Mouse (Mus musculus) kidney, embryonic 14.5 days (tissue): Measurements from ENCODE around the gene Cope. TPM values are rescaled to one million over a fixed set of nuclear protein-coding genes. Genes with fewer than 3 reads are reported as not detected.
A peak's percentile ranks its signal among the peaks of the same experiment; 100 is the strongest.

ENCODE experiments used
- ATAC-seq: fragments of 200-750 bp; cut with Nextera tagmentation; 2 replicates; pipeline ENCODE4 v1.8.0; 2017; ENCODE audit warnings: moderate number of reproducible peaks, mild to moderate bottlenecking, moderate TSS enrichment, moderate library complexity; ENCODE audit not compliant: low FRiP score, low TSS enrichment
- H3K27ac ChIP-seq: fragments of 300-500 bp; sonication (generic); 2 replicates; pipeline ENCODE4 v1.5.1; 2014; ENCODE audit warnings: low read depth, mild to moderate bottlenecking, low read length, moderate library complexity, mixed read lengths
- H3K27me3 ChIP-seq: fragments of 300-500 bp; sonication (generic); 2 replicates; pipeline ENCODE4 v1.6.1; 2014; ENCODE audit warnings: mild to moderate bottlenecking, low read length; ENCODE audit not compliant: control insufficient read depth, insufficient read depth
- H3K36me3 ChIP-seq: fragments of 300-500 bp; sonication (generic); 2 replicates; pipeline ENCODE4 v1.6.1; 2014; ENCODE audit warnings: low read length, mixed read lengths; ENCODE audit not compliant: control insufficient read depth, insufficient read depth
- H3K4me1 ChIP-seq: fragments of 300-500 bp; sonication (generic); 2 replicates; pipeline ENCODE4 v1.6.1; 2014; ENCODE audit warnings: low read length, mixed read lengths; ENCODE audit not compliant: control insufficient read depth, insufficient read depth
- H3K4me2 ChIP-seq: fragments of 300-500 bp; sonication (generic); replicated peaks from 2 replicates; pipeline ENCODE4 v1.6.1; 2014; ENCODE audit warnings: low read depth, mild to moderate bottlenecking, low read length
- H3K4me3 ChIP-seq: fragments of 300-500 bp; sonication (generic); 2 replicates; pipeline ENCODE4 v1.5.1; 2014; ENCODE audit warnings: mild to moderate bottlenecking, low read length
- H3K9ac ChIP-seq: fragments of 300-500 bp; sonication (generic); 2 replicates; pipeline ENCODE4 v1.6.1; 2014; ENCODE audit warnings: low read depth, mild to moderate bottlenecking, low read length, moderate library complexity
- H3K9me3 ChIP-seq: fragments of 300-500 bp; sonication (generic); 2 replicates; pipeline ENCODE4 v1.6.1; 2016; ENCODE audit warnings: low read length; ENCODE audit not compliant: control insufficient read depth
- WGBS: fragments of 180-500 bp; shearing (Covaris S2); extraction: QIAGEN DNeasy Blood & Tissue Kit; methylation state at CpG from one replicate; pipeline ENCODE4 v1.1.7; 2014; 5-methylcytosine and 5-hydroxymethylcytosine counted together
- polyA plus RNA-seq: library from polyadenylated mRNA; unstranded; fragments of >200 nt; fragmentation: Nextera tagmentation; extraction: Ambion mirVana; gene quantifications from 2 replicates; pipeline ENCODE4 v1.2.1, GENCODE M21; 2014

Gene Cope
- polyA plus RNA-seq, 1 experiment from 2014 or later = 322 TPM

DNA sequence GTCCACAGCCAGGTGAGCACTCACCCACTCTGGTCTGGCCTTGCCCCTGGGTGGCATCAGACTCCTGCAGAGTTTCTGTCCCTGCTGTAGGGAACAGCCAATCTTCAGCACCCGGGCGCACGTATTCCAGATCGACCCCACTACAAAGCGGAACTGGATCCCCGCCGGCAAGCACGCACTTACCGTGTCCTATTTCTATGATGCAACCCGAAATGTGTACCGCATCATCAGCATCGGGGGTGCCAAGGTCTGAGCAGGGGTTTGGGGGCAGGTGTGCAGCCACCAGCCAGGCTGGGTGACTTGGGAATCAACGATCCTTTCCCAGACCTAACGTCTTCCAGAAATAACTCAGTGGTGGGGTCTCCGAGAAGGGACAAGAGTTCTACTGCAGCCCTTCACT, 17.0 kb upstream of the Cope start:
- no peak for ATAC-seq
- Histone ChIP-seq H3K4me2 (no peak overlapping the region), H3K4me1 (peaks cover 17% of the 10 kb centered on the region), H3K27me3 (no peaks in the 10 kb centered on the region), H3K27ac (no peak overlapping the region), H3K9me3 (no peaks in the 10 kb centered on the region), H3K4me3 (no peak overlapping the region), H3K36me3 (peaks cover 50% of the 10 kb centered on the region), H3K9ac (no peak overlapping the region)
- 93% methylated on average over 15 of the region's 15 CpGs for WGBS

GRCm38 (mm10) chr8:70286737-70287136, 15.6 kb upstream of the Cope start:
- no peak for ATAC-seq
- WGBS = 88% methylated on average over 8 of the region's 8 CpGs
- Histone ChIP-seq H3K9ac (no peak overlapping the region), H3K36me3 (peaks cover 64% of the 10 kb centered on the region), H3K9me3 (no peaks in the 10 kb centered on the region), H3K4me1 (peaks cover 12% of the 10 kb centered on the region), H3K27ac (no peak overlapping the region), H3K4me2 (no peak overlapping the region), H3K27me3 (no peaks in the 10 kb centered on the region), H3K4me3 (no peak overlapping the region)

DNA sequence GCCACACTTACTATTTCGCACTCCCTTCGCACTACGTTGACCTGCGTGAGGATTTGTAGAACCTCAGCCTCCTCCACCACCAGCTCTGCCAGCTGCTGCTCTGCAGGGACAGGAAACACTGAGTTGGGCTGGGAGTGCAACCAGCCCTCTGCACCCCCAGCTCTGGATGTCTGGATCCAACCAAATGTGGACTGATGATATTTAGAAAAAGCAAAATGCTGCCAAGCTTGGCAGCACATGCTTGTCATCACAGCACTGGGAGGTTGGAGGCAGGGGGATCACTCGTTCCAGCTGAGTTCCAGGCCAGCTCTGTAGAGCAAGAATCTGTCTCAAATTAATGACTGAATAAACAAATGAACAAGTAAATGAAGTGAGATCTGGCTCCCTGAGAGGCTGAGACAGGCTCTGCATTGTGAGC, 8.3 kb upstream of the Cope start:
- Histone ChIP-seq H3K4me2 (no peak overlapping the region), H3K9ac (no peak overlapping the region), H3K27me3 (no peaks in the 10 kb centered on the region), H3K4me1 (no peaks in the 10 kb centered on the region), H3K27ac (no peak overlapping the region), H3K36me3 (peaks cover 95% of the 10 kb centered on the region), H3K9me3 (no peaks in the 10 kb centered on the region), H3K4me3 (no peak overlapping the region)
- WGBS = 52% methylated on average over 5 of the region's 5 CpGs
- ATAC-seq = no peak

DNA sequence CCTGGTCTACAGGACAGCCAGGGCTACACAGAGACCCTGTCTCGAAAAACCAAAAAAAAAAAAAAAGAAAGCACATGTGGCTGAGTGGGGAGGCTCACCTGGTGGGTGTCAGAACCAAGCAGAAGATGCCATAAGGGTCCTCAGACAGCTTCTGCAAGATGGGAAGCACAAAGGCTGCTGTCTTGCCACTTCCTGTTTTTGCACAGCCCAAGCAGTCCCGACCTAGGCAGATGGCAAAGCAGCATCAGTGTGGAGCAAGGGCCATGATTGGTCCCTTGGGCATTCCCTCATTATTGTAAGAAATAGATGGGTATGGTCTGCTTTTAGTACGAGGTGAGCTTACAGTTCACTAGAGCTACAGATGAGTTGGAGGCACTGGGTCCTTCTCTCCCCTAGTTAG, 1.4 kb upstream of the Cope start:
- Histone ChIP-seq H3K9me3 (no peaks in the 10 kb centered on the region), H3K27me3 (no peaks in the 10 kb centered on the region), H3K27ac (no peak overlapping the region), H3K9ac (no peak overlapping the region), H3K4me3 (no peak overlapping the region), H3K4me1 (peaks cover 10% of the 10 kb centered on the region), H3K36me3 (peaks cover 54% of the 10 kb centered on the region), H3K4me2 (no peak overlapping the region)
- ATAC-seq = no peak
- WGBS = 87% methylated on average over 3 of the region's 3 CpGs

GRCm38 (mm10) chr8:70302901-70303300, 583 bp downstream of the Cope start:
- peaks cover 10% of the 10 kb centered on the region for H3K4me1 ChIP-seq
- peak; percentile 58; the same call in 1 of the 2 replicates for ATAC-seq
- peak overlapping the region; percentile 73 for H3K4me3 ChIP-seq
- H3K36me3 ChIP-seq = peaks cover 52% of the 10 kb centered on the region
- no peaks in the 10 kb centered on the region for H3K9me3 ChIP-seq
- H3K9ac ChIP-seq = peak overlapping the region; percentile 70
- peak overlapping the region; percentile 13 for H3K27ac ChIP-seq
- WGBS = 4% methylated on average over 16 of the region's 16 CpGs
- H3K4me2 ChIP-seq = peak overlapping the region; percentile 87
- H3K27me3 ChIP-seq = no peaks in the 10 kb centered on the region

DNA sequence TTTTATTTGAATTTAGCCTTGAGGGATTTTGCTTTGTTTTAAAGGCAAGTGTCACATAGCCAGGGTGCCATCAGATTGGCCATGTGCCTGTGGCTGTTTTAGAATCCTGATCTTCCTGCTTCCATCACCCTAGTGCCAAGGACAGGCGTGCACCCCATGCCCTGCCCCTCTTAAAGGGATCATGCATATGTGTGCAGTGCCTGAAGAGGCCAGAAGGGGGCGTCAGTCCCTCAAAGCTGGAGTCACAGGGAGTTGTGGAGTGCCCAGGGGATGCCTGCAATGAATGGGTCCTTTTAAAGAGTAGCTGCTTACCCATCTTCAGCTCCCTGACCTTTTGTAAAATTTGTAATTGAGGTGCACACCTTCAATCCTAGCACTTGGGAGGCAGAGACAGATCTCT, 7.0 kb downstream of the Cope start:
- Histone ChIP-seq H3K9me3 (no peaks in the 10 kb centered on the region), H3K4me2 (no peak overlapping the region), H3K36me3 (peaks cover 84% of the 10 kb centered on the region), H3K27ac (no peak overlapping the region), H3K27me3 (no peaks in the 10 kb centered on the region), H3K4me1 (no peaks in the 10 kb centered on the region), H3K4me3 (no peak overlapping the region), H3K9ac (no peak overlapping the region)
- WGBS = 41% methylated on average over 2 of the region's 2 CpGs
- ATAC-seq = no peak

DNA sequence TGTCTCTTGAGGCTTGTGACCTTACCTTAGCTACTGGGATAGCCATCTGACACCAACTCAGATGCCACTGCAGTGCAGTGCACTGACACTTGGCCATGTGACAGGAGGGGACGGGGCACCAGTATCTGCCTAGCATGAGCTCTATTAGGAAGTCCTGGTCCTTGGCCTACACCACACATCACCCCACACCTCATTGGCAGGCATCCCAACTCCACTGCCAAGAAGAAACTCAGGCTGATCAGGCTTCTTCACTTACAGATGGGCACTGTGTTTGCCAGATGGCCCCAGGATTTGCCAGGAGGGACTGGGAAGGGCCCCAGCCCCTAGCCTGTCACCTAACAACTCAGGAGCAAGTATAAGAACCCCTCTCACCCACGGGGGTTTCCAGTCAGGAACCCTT, 11.1 kb downstream of the Cope start:
- ATAC-seq = no peak
- H3K27ac ChIP-seq = no peak overlapping the region
- H3K27me3 ChIP-seq = no peaks in the 10 kb centered on the region
- peaks cover 45% of the 10 kb centered on the region for H3K36me3 ChIP-seq
- no peak overlapping the region for H3K4me2 ChIP-seq
- WGBS = 88% methylated on average over 2 of the region's 2 CpGs
- no peak overlapping the region for H3K9ac ChIP-seq
- no peak overlapping the region for H3K4me3 ChIP-seq
- H3K9me3 ChIP-seq = no peaks in the 10 kb centered on the region
- H3K4me1 ChIP-seq = peaks cover 15% of the 10 kb centered on the region; the same call in 1 of the 2 replicates

- peak; percentile 69 for ATAC-seq
- 2% methylated on average over 63 of the region's 66 CpGs for WGBS
Measured at GRCm38 (mm10) chr8:70315624-70316510, 13.5 kb downstream of the Cope start, which contains the start of gene Cers1. Cers1 (plus strand) TSS chr8:70315775.

More at GRCm38 (mm10) chr8:70315624-70316510, 13.5 kb downstream of the Cope start, which contains the start of gene Cers1:
- Histone ChIP-seq H3K27ac (no peak within 1 kb of the TSS), H3K27me3 (no peaks in the 10 kb centered on the region), H3K4me3 (peak within 1 kb of the TSS; percentile 58), H3K9me3 (no peaks in the 10 kb centered on the region), H3K9ac (peak within 1 kb of the TSS; percentile 58), H3K4me2 (peak within 1 kb of the TSS; percentile 93), H3K36me3 (peaks cover 25% of the 10 kb centered on the region), H3K4me1 (peaks cover 15% of the 10 kb centered on the region; the same call in 1 of the 2 replicates)
